Mouse (Mus musculus): ENCODE measurements around the gene C2.
A peak's percentile ranks its signal among the peaks of the same experiment; 100 is the strongest.
"Not testable (repeated sequence)": the region's sequence is repeated elsewhere in the genome, so short reads cannot be mapped to it uniquely, and the experiment has no call there.

The C2 gene

GRCm38 (mm10) chr17:34836155-34836855 is 61.8 kb downstream of the C2 start:
- DNase-seq (ENCODE audit: low spot score in 2 of 2), result no peak

GRCm38 (mm10) chr17:34830776-34831175 is 67.3 kb downstream of the C2 start:
- not testable (repeated sequence) for DNase-seq (ENCODE audit: low spot score in 2 of 2)

- no peak for DNase-seq (ENCODE audit: low spot score in 2 of 2)
Measured at GRCm38 (mm10) chr17:34814818-34815370, 83.2 kb downstream of the C2 start.

- peak in 1 of 2 experiments; percentile 50 for DNase-seq (ENCODE audit: low spot score in 2 of 2)
Measured at GRCm38 (mm10) chr17:34813747-34814146, 84.3 kb downstream of the C2 start.

Data from thymus, postnatal 10 days (tissue).